ENCODE assay signal across 8 mouse cellular contexts in genomic region chr5:32862469-32863132, GRCm38 (mm10). TPM values are rescaled to one million over a fixed set of nuclear protein-coding genes. Genes with fewer than 3 reads are reported as not detected.
DNase-seq lines count a peak whose midpoint lies in the region; ATAC-seq and TF ChIP-seq lines count a peak whose summit lies in the region.

No protein-coding gene starts in this region.

- peaks cover 24% of the 10 kb centered on the region for H3K36me3 ChIP-seq in midbrain, embryonic 10.5 days
- no peaks in the 10 kb centered on the region for H3K36me3 ChIP-seq in midbrain, embryonic 16.5 days (ENCODE audit: control insufficient read depth, insufficient read depth, low read length)
- 0 out of 2 replicates have a peak, but pooled peaks cover 2% of the 10 kb centered on the region for H3K36me3 ChIP-seq in forebrain, postnatal 0 days (ENCODE audit: insufficient read depth)
- peaks cover 6% of the 10 kb centered on the region; the same call in 1 of the 2 replicates for H3K36me3 ChIP-seq in limb, embryonic 15.5 days
- H3K36me3 ChIP-seq in stomach, embryonic 14.5 days (ENCODE audit: control insufficient read depth, insufficient read depth, low read length), result peaks cover 4% of the 10 kb centered on the region; the same call in 1 of the 2 replicates

- H3K9ac ChIP-seq in midbrain, embryonic 16.5 days (ENCODE audit: low read depth, low read length), result no peak overlapping the region
- no peak overlapping the region for H3K9ac ChIP-seq in forebrain, postnatal 0 days
- no peak overlapping the region for H3K9ac ChIP-seq in limb, embryonic 15.5 days
- no peak overlapping the region for H3K9ac ChIP-seq in stomach, embryonic 14.5 days (replicated peaks; ENCODE audit: low read depth, low read length)

- no peak overlapping the region; the same call in 1 of the 2 replicates for H3K4me2 ChIP-seq in midbrain, embryonic 16.5 days (ENCODE audit: low read length)
- 0 out of 2 replicates have a peak overlapping the region, but pooled peaks have one; percentile 80 for H3K4me2 ChIP-seq in forebrain, postnatal 0 days (ENCODE audit: low read depth)
- H3K4me2 ChIP-seq in limb, embryonic 15.5 days, result peak overlapping the region; percentile 59; the same call in 1 of the 2 replicates
- peak overlapping the region; percentile 49; the same call in 1 of the 2 replicates for H3K4me2 ChIP-seq in stomach, embryonic 14.5 days (replicated peaks; ENCODE audit: low read depth, low read length)

- 78% methylated on average over 6 of the region's 6 CpGs for WGBS in midbrain, embryonic 10.5 days
- 73% methylated on average over 6 of the region's 6 CpGs for WGBS in midbrain, embryonic 16.5 days
- 69% methylated on average over 6 of the region's 6 CpGs for WGBS in forebrain, postnatal 0 days
- WGBS in limb, embryonic 15.5 days, result 59% methylated on average over 6 of the region's 6 CpGs
- 55% methylated on average over 6 of the region's 6 CpGs for WGBS in stomach, embryonic 14.5 days

- no peaks in the 10 kb centered on the region for H3K9me3 ChIP-seq in midbrain, embryonic 10.5 days (replicated peaks)
- no peaks in the 10 kb centered on the region for H3K9me3 ChIP-seq in midbrain, embryonic 16.5 days (replicated peaks; ENCODE audit: control insufficient read depth, low read length, poor library complexity, severe bottlenecking)
- no peaks in the 10 kb centered on the region for H3K9me3 ChIP-seq in forebrain, postnatal 0 days (ENCODE audit: low read length)
- H3K9me3 ChIP-seq in limb, embryonic 15.5 days, result no peaks in the 10 kb centered on the region
- no peaks in the 10 kb centered on the region for H3K9me3 ChIP-seq in stomach, embryonic 14.5 days (ENCODE audit: control insufficient read depth, low read depth, low read length)

- peak overlapping the region; percentile 83 for H3K4me3 ChIP-seq in midbrain, embryonic 10.5 days
- no peak overlapping the region for H3K4me3 ChIP-seq in midbrain, embryonic 16.5 days (ENCODE audit: low read depth, low read length)
- no peak overlapping the region for H3K4me3 ChIP-seq in forebrain, postnatal 0 days (ENCODE audit: low read depth, low read length)
- no peak overlapping the region for H3K4me3 ChIP-seq in limb, embryonic 15.5 days
- H3K4me3 ChIP-seq in stomach, embryonic 14.5 days (ENCODE audit: low read depth, low read length), result peak overlapping the region; percentile 65

- no peak for TF ChIP-seq CTCF in forebrain, postnatal 0 days (IDR thresholded peaks at IDR 0.05; ENCODE audit: low read depth)

- DNase-seq in midbrain, embryonic 10.5 days (ENCODE audit: low spot score), result no peak
- DNase-seq in forebrain, postnatal 0 days, result no peak
- DNase-seq in thymus, adult 18-20 months, result no peak
- DNase-seq in urinary bladder, postnatal 10 days (ENCODE audit: low spot score), result no peak
- no peak for DNase-seq in left cerebral cortex, adult 8-10 months (ENCODE audit: low spot score in 2 of 2)

- no peak for ATAC-seq in midbrain, embryonic 16.5 days
- ATAC-seq in forebrain, postnatal 0 days, result no peak
- ATAC-seq in limb, embryonic 15.5 days (ENCODE audit: insufficient number of reproducible peaks, low FRiP score, low TSS enrichment, low read depth), result no peak
- no peak for ATAC-seq in stomach, embryonic 14.5 days (ENCODE audit: insufficient number of reproducible peaks, insufficient read depth, low FRiP score, low read depth)

- H3K4me1 ChIP-seq in midbrain, embryonic 10.5 days, result peaks cover 14% of the 10 kb centered on the region
- H3K4me1 ChIP-seq in midbrain, embryonic 16.5 days (ENCODE audit: control insufficient read depth, insufficient read depth, low read length), result peaks cover 8% of the 10 kb centered on the region
- peaks cover 8% of the 10 kb centered on the region for H3K4me1 ChIP-seq in forebrain, postnatal 0 days (ENCODE audit: insufficient read depth)
- H3K4me1 ChIP-seq in limb, embryonic 15.5 days, result peaks cover 7% of the 10 kb centered on the region
- peaks cover 2% of the 10 kb centered on the region; the same call in 1 of the 2 replicates for H3K4me1 ChIP-seq in stomach, embryonic 14.5 days (ENCODE audit: control insufficient read depth, insufficient read depth, low read length)

- H3K27ac ChIP-seq in midbrain, embryonic 10.5 days (replicated peaks), result peak overlapping the region; percentile 89
- no peak overlapping the region for H3K27ac ChIP-seq in midbrain, embryonic 16.5 days (ENCODE audit: low read length)
- H3K27ac ChIP-seq in forebrain, postnatal 0 days (ENCODE audit: low read depth, low read length), result no peak overlapping the region
- H3K27ac ChIP-seq in limb, embryonic 15.5 days, result no peak overlapping the region
- H3K27ac ChIP-seq in stomach, embryonic 14.5 days (ENCODE audit: low read length), result peak overlapping the region; percentile 83; the same call in 1 of the 2 replicates

- no peaks in the 10 kb centered on the region for H3K27me3 ChIP-seq in midbrain, embryonic 10.5 days (ENCODE audit: low read depth, poor library complexity, severe bottlenecking)
- H3K27me3 ChIP-seq in midbrain, embryonic 16.5 days (ENCODE audit: control insufficient read depth, insufficient read depth, low read depth, low read length), result no peaks in the 10 kb centered on the region
- no peaks in the 10 kb centered on the region for H3K27me3 ChIP-seq in forebrain, postnatal 0 days (ENCODE audit: insufficient read depth, low read length)
- no peaks in the 10 kb centered on the region for H3K27me3 ChIP-seq in limb, embryonic 15.5 days
- no peaks in the 10 kb centered on the region for H3K27me3 ChIP-seq in stomach, embryonic 14.5 days (ENCODE audit: control insufficient read depth, insufficient read depth, low read length)

RNA-seq across cellular contexts. Expression of gene Depdc5, which starts 0.9 kb away (rescaled TPM):
- 30.9 and 37.1 TPM in 2 replicates for polyA plus RNA-seq in midbrain, embryonic 10.5 days (2016; fragmentation: Nextera tagmentation; extraction: Ambion mirVana)
- 27.4 and 31.6 TPM in 2 replicates for polyA plus RNA-seq in midbrain, embryonic 16.5 days (2015; fragmentation: Nextera tagmentation; extraction: Ambion mirVana)
- 25.3 and 30.3 TPM in 2 replicates for total RNA-seq in forebrain, postnatal 0 days (2014; rRNA removed)
- polyA plus RNA-seq in forebrain, postnatal 0 days (2015; fragmentation: Nextera tagmentation; extraction: Ambion mirVana), result 11.7 and 13.4 TPM in 2 replicates
- polyA plus RNA-seq in limb, embryonic 15.5 days (2015; fragmentation: Nextera tagmentation; extraction: Ambion mirVana), result 18.7 and 19.7 TPM in 2 replicates
- 23.8 and 25.4 TPM in 2 replicates for polyA plus RNA-seq in stomach, embryonic 14.5 days (2014; fragmentation: Nextera tagmentation; extraction: Ambion mirVana)
- total RNA-seq in left cerebral cortex, adult 8-10 months (2022), result 10 to 100 TPM; 65.8 to 71.9 (median 70.1) TPM

RNA-seq across cellular contexts. Expression of gene Prr14l, which starts 8.5 kb away (rescaled TPM):
- polyA plus RNA-seq in midbrain, embryonic 10.5 days (2016; fragmentation: Nextera tagmentation; extraction: Ambion mirVana), result 14.6 and 17.9 TPM in 2 replicates
- polyA plus RNA-seq in midbrain, embryonic 16.5 days (2015; fragmentation: Nextera tagmentation; extraction: Ambion mirVana), result 8.7 and 14.7 TPM in 2 replicates
- total RNA-seq in forebrain, postnatal 0 days (2014; rRNA removed), result 17.7 and 20.2 TPM in 2 replicates
- polyA plus RNA-seq in forebrain, postnatal 0 days (2015; fragmentation: Nextera tagmentation; extraction: Ambion mirVana), result 3.1 and 8.4 TPM in 2 replicates
- 12.7 and 16.7 TPM in 2 replicates for polyA plus RNA-seq in limb, embryonic 15.5 days (2015; fragmentation: Nextera tagmentation; extraction: Ambion mirVana)
- 21.3 and 23.1 TPM in 2 replicates for polyA plus RNA-seq in stomach, embryonic 14.5 days (2014; fragmentation: Nextera tagmentation; extraction: Ambion mirVana)
- total RNA-seq in left cerebral cortex, adult 8-10 months (2022), result 10 to 100 TPM; 31.4 to 40.3 (median 35.3) TPM

RNA-seq across cellular contexts. Expression of gene Gm20671, which starts 35.7 kb away (rescaled TPM):
- polyA plus RNA-seq in midbrain, embryonic 10.5 days (2016; fragmentation: Nextera tagmentation; extraction: Ambion mirVana), result not detected in 2 replicates
- polyA plus RNA-seq in midbrain, embryonic 16.5 days (2015; fragmentation: Nextera tagmentation; extraction: Ambion mirVana), result not detected in 2 replicates
- 3.0 TPM in 1 of 2 replicates, not detected in the other for total RNA-seq in forebrain, postnatal 0 days (2014; rRNA removed)
- polyA plus RNA-seq in forebrain, postnatal 0 days (2015; fragmentation: Nextera tagmentation; extraction: Ambion mirVana), result not detected in 2 replicates
- polyA plus RNA-seq in limb, embryonic 15.5 days (2015; fragmentation: Nextera tagmentation; extraction: Ambion mirVana), result not detected in 2 replicates
- not detected in 2 replicates for polyA plus RNA-seq in stomach, embryonic 14.5 days (2014; fragmentation: Nextera tagmentation; extraction: Ambion mirVana)
- total RNA-seq in left cerebral cortex, adult 8-10 months (2022), result not detected

Comparison
In these comparisons a context has a peak if more than half of its experiments do, and no peak if none do; other contexts are left out.
1. H3K27ac ChIP-seq: peak in midbrain, embryonic 10.5 days (single experiment) and stomach, embryonic 14.5 days (single experiment); none in midbrain, embryonic 16.5 days (single experiment), forebrain, postnatal 0 days (single experiment) and limb, embryonic 15.5 days (single experiment).
2. H3K4me3 ChIP-seq: peak in midbrain, embryonic 10.5 days (single experiment) and stomach, embryonic 14.5 days (single experiment); none in midbrain, embryonic 16.5 days (single experiment), forebrain, postnatal 0 days (single experiment) and limb, embryonic 15.5 days (single experiment).